Mouse (Mus musculus): Measurements from ENCODE around the gene Uts2b.

DNA sequence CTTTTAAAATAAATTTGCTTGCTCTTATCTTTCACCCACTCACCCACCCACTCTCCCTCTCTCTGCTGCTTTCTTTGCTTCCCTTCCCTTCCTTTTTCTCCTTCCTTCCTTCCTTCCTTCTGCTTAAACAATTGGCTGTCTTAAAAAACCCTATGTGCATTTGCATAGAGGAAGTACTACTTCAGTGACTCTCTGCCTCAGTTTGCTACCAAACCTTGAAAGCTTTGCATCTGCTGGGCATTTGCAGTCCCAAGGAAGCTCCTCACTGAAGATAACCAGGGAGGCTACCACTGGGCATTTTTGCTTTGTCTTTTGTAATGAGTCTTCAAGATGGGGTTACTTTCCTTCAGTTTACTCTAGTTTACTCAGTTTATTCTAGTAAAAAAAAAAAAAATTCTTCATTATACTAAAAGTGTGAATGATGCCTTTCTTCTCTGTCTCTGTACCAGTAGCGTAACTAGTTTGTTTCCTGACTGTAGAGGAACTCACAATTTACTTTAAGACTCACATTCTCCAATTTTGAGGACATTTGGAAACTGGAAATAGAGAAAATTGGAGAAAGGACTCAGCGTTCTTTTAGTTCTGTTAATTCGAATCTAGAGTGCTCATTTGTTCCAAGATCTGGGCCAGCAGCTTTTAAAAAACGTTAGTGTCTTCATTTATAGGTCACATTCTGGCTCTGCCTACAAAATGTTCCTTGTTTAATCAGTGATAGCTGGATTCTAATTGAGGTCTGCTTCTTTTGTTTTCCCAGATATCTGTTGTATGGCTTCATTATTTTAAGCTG lies 25.4 kb upstream of the Uts2b start:
- TF ChIP-seq POLR2A (IDR thresholded peaks at IDR 0.05; ENCODE audit: low read depth, low read length), result no peak
- no peak for TF ChIP-seq CTCF (IDR thresholded peaks at IDR 0.05; ENCODE audit: extremely low read depth, insufficient read length, insufficient replicate concordance, low read depth, low read length)

Measured in small intestine, adult 2 months (tissue).